Mouse (Mus musculus): ENCODE results near the gene Olfr281.

DNA sequence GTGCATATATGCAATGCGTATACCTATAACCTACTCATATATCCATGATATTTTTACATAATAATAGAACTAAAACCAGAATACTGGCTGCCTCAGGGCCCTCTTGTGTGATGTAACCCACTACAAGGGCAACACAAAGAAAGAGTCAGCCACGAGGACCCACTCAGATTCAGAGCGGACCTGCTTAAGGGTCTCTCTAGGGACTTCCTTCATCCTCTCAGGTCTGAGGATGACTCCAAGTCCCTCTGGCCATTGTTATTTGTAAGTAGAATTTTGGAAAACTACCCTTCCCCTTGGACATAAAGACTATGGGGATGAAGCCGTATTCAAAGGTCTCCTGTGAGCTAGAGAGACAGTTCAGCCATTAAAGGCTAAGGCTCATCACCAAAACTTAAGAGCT lies 17.2 kb downstream of the Olfr281 start, which contains the start of gene OR5BS1P:
- no peak for TF ChIP-seq ZNF384 (IDR thresholded peaks at IDR 0.05; ENCODE audit: low read depth, low read length)
- no peak for TF ChIP-seq CHD2 (IDR thresholded peaks at IDR 0.05; ENCODE audit: low read depth, low read length)
- TF ChIP-seq ZC3H11A (IDR thresholded peaks at IDR 0.05; ENCODE audit: borderline replicate concordance, low read depth, low read length), result no peak
- no peak for TF ChIP-seq MAFK (IDR thresholded peaks at IDR 0.05; ENCODE audit: insufficient read depth, low read depth, low read length)
- TF ChIP-seq HCFC1 (IDR thresholded peaks at IDR 0.05; ENCODE audit: borderline replicate concordance, insufficient read depth, low read length), result no peak

Data from ES-E14 (cell line).